Mouse (Mus musculus): ENCODE measurements around the gene Eps15.

The Eps15 gene

DNA sequence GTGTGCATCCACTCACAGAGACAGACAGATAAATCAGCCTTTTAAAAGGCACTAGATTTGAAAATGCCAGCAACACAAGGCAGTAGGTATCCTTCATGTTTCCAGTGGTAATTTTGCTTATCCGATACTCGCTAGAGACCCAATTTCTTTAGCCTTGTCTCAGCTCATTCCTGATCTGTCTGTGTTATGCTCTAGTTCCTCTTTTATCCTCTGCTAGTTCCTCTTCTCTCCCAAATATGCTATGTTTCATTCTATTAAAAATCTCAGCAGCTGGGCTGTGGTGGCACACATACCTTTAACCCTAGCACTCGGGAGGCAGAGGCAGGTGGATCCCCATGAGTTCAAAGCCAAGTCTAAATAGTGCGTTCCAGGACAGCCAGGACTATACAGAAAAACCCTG, 8.3 kb upstream of the Eps15 start:
- DNase-seq = no peak

DNA sequence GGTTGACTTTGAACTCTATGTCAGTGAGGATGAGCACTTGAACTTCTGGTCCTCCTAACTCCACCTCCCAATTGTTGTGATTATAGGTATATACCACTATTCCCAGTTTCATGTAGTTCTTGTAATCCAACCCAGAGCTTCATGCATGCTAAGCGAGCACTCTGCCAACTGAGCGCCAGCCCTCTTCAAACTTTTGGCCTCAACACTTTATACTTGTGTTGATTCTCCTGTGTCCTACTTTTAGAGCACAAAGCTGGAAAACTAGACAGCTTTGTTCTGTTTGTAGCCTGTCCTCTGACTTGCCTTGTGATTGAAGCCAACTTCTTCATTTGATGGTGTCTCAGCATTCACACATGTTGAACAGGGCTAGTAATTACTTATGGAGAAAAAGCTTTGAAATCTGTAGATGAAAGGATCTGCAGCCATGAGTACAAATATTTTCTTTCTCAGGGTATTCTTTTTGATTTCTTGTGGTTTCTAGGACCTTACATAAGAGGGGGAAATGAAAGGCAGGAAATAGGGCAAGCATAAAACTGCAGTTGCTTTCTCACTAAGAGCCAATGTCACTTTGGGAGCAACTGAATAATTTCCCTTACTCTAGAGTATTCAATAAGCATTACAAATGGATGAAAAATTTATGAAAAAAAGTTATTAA, 6.4 kb upstream of the Eps15 start:
- DNase-seq = no peak

DNA sequence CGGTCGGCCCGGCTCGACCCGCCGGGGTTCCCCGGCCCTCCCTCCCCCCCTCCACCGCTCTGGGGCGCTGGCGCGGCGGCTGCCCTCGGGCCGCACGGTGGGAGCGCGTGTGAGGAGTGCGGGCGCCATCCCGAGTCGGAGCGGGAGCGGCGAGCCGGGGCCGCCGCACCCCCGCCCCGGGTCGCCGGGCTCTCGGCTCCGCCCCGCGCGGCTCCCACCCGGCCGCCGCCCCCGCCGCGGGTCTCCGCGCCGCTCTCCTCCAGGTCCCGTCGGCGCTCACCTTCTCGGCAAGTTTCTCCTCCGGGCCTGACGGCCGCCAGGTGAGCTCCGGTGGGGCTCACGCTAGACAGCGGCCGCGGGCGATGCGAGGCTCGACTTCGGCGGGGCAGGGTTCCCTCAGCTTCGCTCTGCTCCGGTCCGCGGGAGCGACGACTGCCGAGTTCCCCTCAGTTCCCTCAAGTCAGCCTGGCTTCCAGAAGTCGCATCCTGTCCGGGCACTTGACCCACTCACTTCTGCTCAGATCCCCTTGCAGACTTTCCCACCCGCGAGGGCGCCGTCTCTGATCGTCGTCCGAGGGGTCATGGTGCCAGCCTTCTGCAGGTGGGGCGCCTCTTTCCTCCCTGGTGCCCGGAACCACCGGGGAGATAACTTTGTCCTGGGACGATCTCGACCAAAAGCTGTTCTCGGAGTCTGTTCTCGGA, 542 bp downstream of the Eps15 start:
- peak; percentile 8 for DNase-seq

DNA sequence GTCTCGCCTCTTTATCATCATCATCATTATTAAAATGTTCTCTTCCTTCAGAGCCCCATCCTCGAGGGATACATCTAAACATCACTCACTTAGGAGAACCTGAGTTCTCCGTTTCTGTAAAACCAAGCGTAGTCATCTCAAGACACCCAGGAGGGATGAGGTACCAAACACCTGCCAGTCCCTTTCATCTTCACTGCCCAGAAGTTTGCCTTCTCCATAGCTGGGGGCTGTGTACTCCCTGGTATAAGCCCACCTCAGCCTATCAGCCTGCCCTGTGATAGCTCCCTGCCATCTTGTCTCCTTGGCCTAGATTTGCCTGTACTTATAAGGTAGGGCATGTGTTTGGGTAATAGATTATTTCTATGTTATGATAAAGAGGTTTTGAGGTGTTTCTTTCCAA, 1.1 kb downstream of the Eps15 start:
- DNase-seq = no peak

DNA sequence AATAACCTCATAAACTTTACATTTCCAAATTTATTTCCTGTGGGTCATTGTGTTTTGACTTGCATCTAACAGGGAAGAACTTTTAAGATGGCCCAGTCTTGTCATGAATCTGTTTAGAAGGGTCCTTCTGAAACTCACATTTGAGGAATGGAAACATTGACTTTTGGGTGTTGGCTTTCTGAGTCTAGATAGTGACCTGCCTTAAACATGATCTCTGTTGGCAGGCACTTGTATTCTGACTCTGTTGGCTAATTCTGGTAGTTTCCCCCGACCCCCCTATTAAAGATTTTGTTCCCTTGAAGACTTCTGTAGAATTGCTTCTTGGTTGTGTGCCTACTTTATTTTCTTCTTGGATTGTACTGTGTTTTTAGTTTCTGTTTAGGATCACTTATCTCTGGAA, 1.9 kb downstream of the Eps15 start:
- DNase-seq = no peak

DNA sequence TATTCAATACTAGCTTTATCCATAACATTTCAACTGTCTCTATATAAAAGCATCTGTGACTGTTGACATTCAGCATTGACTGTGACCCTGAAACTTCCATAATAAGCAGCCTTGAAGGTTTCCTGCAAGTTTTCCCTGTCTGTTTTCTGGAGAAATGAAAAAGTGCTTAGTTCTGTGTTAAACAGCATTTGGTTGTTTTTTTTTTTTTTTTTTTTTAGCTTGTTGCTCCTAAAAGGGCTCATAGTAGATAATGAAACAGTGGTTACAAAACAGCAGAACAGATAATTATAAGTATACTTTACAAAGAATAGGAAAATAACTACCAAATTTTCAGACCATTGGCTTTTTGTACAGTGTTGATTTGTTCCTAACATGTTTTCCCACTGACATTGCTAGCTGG, 14.6 kb downstream of the Eps15 start:
- no peak for DNase-seq

DNA sequence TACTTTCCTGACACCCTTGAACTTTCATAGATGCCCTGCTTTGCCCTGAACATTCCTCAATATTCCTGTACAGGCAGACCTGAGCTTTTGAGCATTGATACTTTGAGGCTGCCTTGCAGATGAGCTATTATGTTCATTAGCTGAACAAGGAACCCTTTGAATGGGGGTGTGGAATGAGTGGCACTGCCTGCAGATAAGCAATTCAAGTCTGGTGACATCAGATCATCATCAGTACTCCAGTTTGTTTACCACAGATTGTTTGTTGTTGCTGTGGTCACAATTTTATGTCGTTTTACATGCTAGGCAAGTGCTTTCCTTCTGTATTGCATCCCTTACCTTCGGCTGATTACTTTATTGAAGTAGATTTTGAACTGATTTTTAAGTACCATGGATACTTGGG, 16.4 kb downstream of the Eps15 start:
- DNase-seq = no peak

DNA sequence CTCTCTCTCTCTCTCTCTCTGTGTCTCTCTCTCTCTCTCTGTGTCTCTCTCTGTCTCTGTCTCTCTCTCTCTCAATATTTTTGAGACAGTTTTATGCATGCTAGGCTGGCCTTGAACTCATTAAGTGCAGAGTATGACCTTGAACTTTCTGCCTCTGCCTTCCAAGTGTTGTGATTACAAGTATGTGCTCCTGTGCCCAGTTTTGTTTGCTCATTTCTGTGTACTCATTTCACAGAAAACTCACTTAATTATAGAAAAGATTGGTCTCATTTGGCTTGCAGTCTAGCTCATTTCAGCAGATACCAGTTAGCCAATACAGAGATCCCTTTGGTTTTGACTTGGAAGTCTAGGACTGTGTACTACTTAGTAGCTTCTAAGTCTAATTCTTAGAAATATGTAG, 19.1 kb downstream of the Eps15 start:
- DNase-seq = no peak

DNA sequence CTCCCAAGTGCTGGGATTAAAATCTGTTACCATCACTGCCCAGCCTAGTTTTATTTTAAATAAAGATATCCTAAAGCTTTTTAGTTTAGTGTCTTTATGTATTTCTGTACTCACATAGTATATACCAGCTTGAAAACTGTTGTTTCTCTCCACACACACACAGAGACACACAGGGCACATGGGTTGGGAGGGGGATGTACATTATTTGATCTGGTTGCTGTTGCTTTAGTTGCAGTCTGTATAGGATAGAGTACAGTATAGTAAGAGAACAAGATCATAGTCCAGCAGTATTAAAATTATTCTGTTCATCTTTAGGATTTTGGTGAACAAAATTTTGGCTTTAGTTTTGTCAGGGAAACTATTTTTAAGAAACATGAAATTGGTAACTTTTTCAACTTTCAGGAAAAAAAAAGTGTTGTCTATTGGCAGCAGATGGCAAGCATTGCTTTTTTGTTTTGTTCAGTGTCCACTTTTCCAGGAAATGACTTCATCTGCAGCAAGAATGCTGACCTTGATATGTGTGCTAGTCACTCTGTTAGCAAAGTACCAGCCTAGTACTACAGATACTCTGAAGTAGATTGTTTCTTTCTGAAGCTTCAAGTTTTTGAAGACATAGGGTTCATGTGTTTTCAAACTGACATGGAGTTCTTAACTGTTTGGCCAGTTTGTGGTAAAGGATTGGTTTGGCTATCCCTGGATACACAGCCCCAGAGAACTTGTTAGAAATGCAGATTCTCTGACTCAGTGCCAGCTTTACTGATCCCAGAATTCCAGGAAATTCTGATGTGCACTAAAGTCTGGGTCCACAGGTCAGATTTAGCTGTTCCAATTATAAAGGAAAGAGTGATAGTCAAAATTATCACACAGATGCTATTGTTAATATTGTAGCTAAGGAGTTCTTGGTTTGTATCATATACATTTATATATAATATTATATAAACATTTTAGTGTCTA, 37.1 kb downstream of the Eps15 start:
- no peak for DNase-seq

DNA sequence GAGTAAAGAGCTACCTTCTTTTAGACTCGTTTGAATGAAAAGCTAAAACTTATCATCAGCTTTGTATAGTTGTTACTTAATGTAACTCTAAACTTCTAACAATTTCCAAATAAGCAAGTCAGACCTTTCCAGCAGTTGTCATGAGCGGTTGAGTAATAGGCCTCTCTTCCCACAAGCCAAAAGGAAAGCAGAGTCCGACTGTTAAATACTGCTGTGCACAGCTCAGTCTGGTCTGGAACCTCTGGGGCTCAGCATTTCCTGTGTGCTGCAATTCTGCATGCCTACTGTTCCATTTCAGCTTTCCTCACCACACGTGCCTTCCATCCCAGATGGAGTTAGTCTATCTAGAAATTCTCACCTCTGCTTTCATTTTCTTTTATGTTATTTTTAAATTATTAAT, 56.7 kb downstream of the Eps15 start:
- no peak for DNase-seq

DNA sequence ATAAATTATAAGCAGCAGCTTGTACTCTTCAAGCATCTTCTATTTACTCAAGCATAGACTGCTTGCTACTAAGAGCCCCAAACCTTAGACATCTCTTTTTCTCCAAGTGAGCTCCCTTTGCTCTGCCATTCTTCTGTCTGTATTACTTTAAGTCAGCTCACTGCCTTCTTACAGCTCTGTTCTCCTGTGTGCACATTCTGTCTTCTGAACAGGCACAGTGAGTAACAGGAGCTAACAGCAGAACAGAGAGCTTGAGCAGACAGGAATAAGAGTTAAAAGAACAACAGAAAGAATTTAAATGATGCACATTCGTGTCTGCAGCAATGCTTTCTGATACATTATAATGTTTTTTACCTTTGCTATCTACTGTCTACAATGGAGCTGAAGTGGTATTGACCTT, 61.2 kb downstream of the Eps15 start:
- DNase-seq = no peak

DNA sequence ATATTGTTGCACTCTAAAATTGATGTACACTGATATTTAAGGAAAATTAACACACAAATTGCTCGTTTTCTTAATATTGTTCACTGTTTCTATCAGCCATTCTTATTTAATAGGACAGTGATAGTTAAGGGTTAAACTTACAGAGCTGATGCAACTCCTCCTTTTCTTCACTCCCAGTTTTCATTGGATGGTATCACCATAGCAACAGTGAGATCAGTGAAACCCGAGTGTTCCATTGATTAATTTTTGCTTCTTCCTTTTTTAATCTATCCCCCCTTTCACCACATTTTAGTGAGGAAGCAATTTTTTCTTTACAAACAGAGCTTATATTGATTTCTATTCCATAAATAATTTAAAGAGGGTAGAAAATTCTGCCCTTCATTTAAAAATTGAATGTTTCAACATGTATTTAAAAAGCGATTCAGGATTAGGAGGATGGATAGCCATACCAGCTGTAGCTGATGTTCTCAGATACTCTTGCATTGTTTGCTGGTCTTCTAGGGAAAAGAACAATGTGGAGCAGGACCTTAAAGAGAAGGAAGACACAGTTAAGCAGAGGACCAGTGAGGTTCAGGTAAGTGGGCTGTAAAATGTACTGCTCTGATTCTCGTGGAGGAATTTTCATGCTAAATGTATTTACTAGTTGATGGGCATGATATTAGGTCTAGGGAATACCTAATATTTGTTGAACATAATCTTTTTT, 62.9 kb downstream of the Eps15 start:
- no peak for DNase-seq

DNA sequence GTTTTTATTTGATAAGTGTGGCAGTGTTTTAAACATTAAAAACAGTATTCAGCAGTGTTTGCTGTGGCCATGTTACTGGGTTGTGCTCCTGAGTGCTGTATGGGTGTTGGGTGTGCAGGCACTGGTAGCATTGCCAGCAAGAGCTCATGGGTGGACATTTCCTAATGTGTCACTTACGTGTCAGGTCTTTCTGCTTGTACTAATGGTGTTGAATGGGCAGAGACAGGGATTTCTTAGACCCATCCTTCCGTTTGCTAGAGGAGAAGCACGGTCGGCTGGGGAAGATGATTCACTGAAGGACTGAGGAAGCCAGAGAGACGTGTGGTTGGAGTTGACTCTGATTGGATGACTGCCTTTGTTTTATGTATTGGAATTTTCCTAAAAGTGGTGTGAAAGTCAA, 63.8 kb downstream of the Eps15 start:
- peak; percentile 52 for DNase-seq

DNA sequence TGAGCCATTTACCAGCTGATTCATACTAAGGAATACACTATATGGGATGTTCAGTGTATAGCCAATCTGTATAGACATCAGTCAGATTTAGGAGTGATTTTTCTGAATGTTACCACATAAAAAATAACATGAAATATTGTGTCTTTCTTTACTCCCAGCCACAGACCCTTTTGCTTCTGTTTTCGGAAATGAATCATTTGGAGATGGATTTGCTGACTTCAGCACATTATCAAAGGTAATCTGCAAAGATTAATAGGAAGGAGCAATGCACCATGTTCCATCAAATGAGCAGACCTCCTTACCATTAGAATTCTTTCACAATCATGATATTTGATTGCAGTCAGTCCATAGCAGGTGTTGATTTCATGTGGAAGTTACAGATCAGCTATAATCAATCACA, 98.0 kb downstream of the Eps15 start:
- DNase-seq = no peak

DNA sequence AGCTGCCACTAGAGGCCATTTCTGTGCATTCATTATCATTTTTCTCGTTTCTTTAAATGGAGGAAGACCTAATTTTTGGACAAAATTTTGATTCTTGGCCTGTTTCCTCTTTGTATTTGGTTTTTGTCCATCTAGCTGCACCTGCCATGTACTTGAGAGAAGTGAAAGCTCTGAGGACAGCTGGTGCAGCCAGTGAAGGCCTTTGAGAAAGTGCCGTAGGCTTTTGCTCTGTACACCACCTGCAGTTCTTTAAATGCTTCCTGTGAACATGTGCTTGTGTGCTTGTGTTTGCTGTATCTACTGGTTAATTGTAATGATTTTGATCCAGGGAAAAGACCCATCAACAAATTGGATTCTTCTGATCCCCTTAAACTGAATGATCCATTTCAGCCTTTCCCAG, 102.4 kb downstream of the Eps15 start:
- DNase-seq = no peak

DNA sequence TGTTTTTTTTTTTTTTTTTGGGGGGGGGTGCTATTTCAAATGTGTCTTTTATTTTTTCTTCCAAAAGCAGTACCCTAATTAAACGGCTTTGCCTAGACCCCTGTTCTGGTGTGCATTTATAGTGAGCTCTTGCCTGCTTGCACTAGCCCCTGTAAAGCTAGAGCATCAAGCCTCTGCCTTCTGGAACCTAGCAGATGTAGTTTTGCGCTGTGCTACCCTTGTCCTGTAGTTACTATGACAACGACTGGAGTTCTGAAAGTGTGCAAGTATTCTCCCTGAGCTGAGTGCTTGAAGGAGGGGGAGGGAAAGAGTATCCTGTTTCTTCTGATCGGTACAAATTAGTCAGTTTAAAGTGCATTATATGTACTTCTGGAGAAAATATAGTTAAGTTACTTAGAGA, 105.5 kb downstream of the Eps15 start:
- no peak for DNase-seq

DNA sequence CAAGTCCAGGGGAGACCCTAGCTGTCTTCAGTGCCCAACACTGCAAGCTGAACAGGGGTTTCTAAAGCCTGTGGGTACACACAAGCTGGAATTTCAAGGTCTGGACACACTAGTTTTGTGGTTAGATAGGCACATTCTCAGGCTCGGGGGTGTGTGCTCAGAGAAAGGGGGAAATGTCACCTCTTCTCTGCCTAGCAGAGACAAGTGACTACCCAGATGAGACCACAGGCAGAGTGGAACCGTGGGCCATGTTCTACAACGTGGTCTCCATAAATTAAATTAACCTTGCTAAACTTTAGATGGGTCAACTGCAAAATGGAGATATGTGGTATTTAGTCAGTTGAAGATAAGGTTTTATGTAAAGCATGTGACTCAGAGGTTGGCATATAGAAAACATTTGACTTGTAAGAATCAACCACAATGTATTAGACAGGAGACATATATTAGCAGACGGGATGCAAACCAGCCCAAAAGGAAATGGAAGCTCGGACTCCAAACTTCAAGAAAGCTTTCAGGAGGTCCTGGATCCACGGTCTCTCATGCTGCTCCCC, 113.2 kb downstream of the Eps15 start:
- DNase-seq = no peak

DNA sequence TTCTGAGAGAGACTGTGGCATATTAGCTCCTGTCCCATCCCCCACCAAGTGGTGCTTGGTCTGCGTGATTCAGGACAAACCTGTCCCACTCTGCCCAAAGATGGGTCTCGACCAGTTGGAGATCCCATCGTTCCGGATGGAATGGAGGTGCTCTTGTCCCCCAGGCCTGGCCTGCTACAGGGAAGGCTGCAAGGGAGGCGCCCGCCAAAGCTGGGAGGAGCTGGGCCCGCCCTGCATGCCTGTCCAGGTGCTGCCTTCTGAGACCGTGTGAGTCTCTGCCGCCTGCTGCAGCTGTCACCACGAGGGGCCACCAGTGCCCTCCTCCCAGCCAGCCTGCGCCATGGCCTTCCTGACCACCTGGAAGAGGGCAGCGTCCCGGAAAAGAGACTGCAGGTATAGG, 113.8 kb downstream of the Eps15 start:
- DNase-seq = peak; percentile 38

DNA sequence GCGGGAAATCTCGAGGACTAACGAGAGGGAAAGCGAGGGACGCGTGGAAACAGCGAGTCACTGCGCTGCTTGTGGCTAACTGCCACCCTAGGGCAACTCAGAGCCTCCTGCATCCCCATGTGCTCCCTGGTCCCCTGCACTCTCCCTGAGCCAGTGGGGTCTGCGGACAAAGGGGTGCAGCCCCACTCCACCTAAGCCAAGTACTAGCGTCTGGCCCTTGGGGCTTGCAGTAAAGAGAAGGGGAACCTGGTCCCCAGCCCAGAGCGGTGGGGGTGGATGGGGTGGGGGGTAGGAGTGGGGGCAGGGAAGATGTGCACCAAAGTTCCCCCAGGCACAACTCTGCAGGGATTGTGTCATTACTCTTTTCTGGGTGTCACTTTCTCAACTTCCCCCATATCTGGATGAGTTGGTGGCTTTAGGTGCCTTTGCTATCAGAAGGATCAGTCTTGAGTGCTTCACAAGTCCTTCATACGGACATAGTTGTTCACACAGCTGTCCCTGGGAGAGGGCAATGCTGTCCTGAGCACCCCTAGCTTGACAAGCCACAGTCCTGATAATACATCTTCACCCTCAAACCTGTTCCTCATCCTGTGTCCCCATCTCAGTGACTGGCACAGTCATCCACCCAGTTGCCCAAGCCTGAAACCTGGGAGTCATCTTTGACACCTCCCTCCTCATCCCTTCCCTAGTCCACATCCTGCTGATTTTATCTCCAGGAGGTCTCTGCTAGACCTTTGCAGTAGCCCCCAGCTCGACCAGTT, 114.4 kb downstream of the Eps15 start:
- no peak for DNase-seq

DNA sequence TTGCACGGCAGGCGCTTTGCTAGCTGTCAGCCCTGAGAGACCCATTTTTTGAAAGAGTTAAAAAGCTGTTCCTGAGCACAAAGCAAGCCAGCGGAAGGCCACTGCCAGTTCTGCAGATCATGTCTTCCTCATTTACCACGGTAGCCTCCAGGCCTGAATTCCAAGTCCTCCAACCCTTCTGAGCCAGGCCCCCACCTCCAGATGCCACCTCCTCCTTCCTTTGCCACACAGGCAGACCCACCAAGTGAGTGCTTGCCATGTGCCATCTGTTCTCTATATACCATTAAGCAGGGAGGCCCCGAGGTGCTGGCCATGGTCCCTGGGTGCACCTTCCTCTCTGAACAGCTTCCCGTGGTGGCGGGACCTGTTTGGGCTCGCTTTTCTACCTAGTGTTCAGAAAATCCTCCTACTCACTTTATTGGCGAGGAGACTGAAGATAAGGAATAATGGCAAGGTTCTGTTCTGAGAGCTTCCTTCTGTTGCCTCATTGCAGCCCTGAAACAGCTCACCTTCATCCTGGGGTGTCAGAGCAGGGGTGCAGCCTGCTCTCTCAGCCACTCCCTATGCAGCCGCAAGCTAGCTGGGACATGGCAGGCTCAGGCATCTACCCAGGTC, 120.4 kb downstream of the Eps15 start:
- DNase-seq = no peak

DNA sequence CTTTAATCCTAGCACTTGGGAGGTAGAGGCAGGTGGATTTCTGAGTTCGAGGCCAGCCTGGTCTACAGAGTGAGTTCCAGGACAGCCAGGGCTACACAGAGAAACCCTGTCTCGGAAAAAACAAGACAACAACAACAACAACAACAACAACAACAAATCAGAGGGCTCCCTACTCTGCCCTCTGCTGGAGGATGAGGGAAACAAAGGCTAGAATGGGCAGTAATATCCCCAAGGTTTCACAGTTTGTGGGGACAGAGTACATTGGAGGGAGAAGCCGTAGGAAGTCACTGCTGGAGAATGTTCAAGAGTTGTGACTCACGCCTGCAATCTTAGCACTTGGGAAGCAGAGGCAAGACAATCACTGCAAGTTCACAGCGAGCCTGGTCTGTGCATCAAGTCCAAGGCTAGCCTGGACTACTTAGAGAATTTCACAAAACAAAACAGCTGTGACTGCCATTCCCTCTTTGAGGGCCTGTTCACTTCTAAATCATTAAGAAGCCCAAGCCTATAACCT, 121.2 kb downstream of the Eps15 start:
- DNase-seq = no peak

Data from right cerebral cortex, postnatal 25 days (tissue).